Mouse (Mus musculus): ENCODE measurements around the gene Dpm2.
A peak's percentile ranks its signal among the peaks of the same experiment; 100 is the strongest.

Dpm2 gene

DNA sequence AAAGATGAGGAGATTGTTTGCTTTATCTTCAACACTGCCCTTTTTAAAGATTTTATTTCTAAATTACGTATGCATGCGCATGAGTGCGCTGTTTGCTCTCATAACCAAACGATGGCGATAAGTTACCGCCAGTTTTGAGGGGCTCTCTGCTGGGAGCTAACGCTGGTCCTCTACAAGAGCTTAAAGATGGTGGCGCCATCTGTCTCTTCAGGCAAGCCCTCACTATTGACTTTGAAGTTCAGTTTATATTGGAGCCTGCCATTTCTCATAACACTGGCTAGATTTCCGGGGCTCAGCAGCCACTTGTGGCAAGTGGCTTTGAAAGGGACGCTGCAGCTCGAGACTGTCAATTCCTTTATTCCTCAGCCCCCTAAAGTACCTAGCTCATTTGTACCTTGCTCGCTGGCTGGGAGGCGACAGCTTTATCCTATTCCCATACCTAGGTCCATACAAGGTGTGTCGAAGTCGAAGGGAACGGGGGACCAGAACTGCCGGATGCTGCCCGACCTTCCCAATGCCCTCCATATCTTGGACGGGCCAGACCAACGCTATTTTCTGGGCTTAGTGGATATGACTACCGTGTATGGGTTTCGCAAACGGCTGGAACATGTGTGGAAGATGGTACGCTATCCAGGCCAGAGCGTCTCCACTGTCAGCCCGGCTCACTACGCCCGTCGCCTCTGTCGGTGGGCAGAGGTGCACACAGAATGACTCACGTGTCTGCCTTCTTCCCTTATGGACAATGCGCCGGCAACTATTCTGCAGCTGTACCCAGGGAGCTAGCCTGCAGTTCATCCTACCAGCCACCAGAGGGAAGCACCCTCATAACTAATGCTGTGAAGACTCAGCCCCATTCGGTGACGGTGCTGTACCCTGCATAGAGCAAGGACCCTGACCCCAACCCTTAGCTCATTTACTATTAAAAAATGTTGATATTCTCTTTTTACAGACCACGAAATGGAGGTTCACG lies 12.5 kb downstream of the Dpm2 start:
- DNase-seq (ENCODE audit: low spot score in 2 of 2): peak; percentile 74 to 87

DNA sequence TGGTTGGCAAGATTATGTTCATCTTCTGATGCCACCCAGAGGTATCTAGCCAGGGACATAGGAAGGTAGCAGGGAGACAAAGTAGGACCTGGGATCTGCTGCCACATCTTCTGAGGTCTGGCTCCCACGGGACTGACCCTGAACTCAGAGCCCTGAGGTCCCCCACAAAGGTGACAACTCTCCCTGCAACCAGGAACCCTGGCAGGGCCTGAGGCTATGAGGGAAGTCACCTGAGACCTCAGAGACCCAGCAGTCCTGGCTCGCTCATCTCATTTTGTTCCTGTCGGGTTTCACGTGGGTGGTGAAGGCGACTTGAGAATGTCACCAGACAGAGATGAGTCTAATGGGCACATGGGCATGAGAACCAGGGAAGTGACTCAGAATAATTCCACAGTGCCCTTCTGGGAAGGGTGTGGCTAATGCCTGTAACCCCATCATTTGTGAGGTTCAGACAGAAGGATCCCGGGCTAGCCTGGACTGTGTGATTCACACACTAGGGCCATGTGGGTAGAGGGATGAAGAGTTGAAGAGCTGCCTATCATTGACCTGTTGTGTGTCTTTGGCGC lies 14.6 kb downstream of the Dpm2 start:
- no peak for DNase-seq (ENCODE audit: low spot score in 2 of 2)

DNA sequence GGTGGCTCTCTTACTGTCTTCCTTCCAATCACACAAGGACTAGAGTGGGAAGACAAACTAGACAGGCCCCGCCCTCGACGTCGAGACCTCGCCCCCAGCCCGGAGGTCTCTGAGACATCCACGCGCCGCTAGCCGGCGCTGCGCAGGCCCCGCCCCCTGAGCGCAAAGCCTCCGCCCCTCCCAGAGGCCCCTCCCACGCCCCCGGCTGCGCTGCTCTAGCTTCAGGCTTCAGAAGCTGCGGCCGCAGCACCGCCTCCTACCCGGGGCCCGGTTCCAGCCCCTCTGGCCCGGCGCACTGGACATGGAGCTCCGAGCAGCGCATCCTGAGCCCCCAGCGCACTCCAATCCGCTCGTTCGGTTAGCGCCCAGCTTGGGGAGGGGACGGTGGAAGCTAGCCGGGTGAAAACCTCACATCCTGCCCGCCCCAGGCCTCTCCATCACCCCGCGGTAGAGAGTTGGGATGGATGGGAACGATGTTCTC lies 16.3 kb downstream of the Dpm2 start, which contains the start of gene St6galnac4:
TSS of gene St6galnac4 (plus strand) at position 225 of the 481 bp plus-strand sequence.
- DNase-seq (ENCODE audit: low spot score in 2 of 2): peak; percentile 88 to 93

DNA sequence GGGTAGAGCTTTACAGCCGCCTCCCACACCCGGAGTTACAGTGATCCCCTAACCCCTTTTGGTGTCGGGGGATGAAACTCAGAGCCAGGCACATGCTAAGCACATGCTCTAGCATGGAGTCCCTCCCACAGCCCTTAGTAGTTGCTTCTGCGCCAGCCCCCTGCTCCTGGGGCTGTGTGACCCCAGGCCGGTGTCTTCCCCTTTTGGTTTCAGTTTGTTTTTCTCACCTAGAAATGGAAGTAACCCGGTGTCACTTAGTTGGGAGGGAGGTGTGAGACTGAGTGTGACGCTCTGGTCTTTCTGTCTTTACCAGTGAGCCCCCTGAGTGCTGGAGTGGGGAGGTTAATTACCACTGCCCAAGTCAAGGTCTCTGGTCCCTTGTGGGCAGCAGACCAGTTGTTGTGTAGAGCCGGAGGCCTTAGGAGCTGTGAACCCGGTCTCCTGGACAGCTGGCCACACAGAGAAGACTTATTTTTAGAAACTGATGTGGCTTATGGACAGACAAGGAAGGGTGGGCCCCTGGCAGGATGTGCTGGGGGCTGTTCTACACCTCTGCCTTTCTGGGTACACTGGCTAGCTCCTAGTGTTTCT lies 17.2 kb downstream of the Dpm2 start:
- peak; percentile 51 to 71 for DNase-seq (ENCODE audit: low spot score in 2 of 2)

DNA sequence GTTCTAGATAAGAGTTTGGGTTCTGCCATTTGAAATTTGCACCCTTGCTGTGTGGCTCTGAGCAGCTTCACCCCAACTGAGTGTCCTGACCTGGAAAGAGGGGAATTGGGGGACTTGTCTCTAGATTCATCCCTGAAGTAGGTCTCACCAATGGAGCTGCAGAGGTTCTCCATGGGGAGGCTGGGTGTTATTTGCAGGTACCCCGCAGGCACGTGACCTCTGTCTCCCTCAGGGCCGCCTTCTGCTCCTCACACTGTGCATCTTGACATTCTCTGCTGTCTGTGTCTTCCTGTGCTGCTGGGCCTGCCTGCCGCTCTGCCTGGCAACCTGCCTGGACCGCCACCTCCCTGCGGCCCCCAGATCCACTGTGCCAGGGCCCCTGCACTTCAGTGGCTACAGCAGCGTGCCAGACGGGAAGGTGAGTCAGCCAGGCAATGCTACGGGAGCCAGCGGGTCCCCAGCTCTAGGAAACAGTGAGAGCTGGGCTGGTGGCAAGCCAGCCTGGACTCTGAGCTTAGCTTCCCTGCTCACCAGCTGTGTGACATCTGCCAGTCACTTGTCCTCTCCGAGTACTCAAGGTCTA lies 18.6 kb downstream of the Dpm2 start:
- DNase-seq (ENCODE audit: low spot score in 2 of 2): no peak

DNA sequence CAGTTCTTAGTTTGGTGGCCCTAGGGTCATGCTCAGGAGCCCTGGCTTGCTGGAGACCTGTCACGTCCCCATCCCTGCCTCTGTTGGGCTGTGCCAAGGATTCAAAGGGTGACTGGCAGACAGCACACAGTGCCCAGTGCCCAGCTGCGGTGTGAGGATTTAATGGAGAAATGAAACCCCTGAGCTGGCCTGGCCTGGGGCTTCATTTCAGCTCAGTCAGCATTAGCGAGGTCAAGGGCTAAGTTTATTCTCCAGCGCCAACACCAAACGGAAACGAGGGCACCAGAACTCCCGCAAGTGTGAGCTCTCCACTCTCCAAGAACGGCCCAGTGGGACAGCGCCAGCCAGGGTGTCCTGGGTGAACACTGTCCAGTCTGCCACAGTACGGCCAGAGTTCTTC lies 19.6 kb downstream of the Dpm2 start:
- DNase-seq (ENCODE audit: low spot score in 2 of 2): no peak

DNA sequence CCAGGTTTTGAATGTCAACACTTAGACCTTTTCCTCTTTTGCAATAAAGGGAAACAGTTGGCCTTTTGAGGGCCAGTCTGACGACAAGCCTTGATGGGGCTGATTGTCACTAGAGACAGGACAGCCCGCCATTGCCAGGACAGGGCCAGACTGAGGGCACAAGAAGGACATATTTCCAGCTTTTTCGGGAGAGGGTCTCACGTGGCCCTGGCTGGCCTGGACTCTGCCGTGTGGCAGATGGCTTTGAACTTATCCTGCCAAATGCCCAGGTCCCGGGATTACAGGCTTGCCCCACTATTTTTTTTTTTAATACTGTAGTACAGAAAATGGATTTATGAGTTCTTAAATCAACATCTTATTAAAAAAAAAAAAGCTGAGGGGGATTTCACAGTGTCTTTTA lies 20.6 kb downstream of the Dpm2 start:
- DNase-seq (ENCODE audit: low spot score in 2 of 2): no peak

DNA sequence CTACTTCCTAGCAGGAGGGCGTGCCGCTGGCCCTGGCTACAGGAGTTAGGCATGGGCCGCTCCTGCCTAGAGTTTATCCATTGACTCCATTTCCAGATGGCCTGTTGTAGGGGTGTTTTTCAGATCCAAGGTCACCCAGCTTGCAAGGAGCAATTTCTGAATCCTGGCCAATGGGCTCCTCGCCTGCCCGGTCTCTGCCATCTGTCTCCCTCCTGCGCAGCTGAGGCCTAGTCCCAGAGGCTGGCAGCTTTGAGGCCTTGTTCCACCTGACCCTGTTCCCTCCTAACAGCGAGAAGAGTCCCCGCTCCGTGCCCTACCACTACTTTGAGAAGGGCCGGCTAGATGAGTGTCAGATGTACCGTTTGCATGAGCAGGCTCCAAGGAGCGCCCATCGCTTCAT lies 26.1 kb downstream of the Dpm2 start:
- DNase-seq (ENCODE audit: low spot score in 2 of 2): no peak

DNA sequence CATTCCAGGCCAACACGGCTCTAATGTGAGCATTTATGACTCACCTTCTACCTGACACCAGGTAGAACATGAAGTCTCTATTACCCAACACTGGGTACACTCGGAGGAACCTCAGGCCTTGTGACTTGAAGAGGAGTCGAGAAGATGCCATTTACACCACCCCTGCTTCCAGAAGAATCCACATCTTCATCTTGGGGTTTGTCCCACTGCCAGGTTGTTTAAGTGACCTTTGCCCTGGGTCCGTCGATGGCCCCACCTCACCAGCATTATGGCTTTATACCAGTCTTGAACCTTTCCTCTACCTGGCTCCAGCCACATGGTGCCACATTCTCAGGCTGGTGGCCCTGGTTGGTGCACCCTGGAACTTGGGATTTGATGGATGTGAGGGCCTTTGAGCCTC lies 26.6 kb downstream of the Dpm2 start:
- DNase-seq (ENCODE audit: low spot score in 2 of 2): no peak

DNA sequence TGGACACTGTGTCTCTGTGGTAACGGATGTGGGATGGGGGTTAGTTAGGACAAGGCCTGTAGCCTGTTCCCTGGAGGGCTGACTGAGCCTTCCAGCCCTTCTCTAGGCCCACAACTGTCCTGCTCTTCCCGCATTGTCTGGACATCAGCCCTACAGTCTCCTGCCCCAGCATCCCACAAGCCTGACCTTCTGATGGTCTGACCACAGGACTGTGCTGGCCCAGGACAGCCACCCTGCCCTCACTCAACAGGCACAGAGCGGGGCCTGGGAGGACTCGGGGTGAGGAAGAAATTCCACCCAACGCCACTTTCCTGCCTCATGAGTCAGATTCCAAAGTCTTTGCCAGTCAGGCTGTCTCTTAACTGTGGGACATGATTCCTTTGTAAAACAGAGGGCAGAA lies 27.0 kb downstream of the Dpm2 start:
- no peak for DNase-seq (ENCODE audit: low spot score in 2 of 2)

DNA sequence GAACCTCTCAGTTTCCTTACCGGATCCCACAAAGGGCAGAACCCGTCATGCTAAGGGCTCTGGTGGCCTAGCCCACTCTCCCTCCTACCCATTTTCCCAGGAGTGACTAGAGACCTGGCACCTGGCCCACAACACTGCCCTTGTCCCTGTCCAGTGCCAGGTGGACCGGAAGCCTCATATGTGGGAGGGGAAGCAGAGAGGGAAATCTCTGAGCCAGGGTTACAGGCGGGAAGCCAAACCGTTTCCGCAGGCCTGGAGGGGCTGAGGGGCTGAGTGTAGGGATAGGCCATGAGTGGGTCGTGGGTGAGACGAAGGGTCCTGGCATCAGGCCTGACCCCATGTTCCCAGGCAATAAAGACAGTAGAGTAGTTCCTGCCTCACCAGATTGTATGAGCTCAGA lies 27.8 kb downstream of the Dpm2 start:
- no peak for DNase-seq (ENCODE audit: low spot score in 2 of 2)

DNA sequence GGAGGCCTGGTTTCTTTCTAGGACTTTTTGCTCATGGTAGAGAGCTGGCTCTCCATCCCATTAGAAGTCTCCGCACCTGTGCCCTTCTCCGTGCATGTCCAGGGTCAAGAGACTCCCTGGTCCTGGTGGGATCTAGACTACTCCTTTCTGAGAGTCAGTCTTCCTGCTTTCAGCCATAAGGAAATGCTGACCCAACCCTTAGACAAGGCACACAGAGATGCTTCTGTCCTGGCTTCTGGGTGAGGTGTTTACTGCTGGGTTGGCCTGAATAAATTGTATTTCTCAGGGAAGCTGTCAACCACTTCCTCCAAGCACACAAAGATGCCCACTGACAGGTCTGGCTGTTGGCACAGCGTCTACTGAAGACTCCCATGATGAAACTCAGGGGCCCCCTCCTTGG lies 28.8 kb downstream of the Dpm2 start, which contains the start of gene St6galnac6:
TSS of gene St6galnac6 (plus strand) at position 301 of the 400 bp plus-strand sequence.
- no peak for DNase-seq (ENCODE audit: low spot score in 2 of 2)

DNA sequence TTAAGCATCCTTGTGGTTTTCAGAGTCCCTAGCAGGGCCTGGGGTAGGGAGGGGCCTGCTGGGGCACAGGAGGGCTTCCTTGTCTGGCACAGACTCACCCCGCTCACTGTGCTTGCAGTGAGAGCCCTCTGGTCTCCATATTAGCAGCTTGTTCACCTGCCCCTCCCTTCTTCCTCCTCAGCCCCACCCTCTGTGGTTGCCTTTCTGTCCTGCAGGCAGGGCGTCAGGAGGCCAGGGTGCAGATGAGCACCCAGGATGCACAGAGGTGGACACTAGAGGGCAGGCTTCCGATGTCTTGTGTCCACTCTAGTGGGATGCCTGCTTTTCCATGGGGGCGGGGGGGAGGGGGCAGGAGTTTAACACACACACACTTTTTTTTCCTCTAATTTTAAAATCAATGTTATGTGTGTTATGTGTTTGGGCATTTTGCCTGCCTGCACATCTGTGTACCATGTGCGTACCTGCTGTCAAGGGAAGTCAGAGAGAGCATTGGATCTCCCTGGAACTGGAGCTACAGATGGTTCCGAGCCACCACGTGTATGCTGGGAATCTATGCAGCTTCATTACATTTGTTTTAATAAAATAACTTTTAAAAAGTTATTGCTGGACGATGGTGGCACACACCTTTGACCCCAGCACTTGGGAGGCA lies 30.9 kb downstream of the Dpm2 start:
- DNase-seq (ENCODE audit: low spot score in 2 of 2): peak; percentile 65 to 79

DNA sequence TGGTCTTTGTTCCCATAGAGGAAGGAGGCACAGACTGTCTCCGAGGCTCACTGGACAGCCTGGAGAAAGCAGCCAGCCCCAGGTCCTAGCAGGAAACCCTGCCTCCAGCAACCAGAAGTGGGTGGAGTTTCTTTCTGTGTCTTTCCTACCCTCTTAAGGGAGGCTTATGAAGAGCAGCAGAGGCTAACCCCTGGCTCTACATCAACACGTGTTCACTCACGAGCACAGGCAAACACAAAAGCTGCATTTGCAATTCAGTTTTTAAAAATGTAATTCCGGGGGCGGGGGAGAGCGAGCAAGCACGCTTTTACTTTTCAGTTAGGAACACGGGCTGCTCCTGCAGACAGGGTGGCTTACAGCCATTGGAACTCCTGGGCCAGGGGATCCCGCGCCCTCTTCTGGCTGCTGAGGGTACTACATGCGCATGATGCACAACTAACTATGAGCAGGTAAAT lies 32.0 kb downstream of the Dpm2 start:
- DNase-seq (ENCODE audit: low spot score in 2 of 2): peak; percentile 88 to 98

DNA sequence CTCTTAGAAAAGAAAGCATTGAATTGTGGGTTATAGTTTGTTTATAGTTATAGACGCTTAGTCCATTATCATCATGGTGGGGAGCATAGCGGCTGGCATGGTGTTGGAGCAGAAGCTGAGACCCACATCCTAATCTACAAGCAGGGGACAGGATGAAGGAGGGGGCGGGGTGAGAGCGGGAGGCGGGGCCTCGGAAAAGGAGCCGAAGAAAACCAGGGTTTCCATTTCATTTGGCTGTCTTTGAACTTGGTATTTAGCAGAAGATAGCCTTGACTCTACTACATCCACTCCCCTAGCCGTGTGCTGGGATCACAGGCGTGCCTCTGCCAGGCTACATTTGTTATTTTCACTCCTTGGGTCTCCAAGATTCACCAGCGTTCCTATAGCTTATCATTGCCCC lies 34.0 kb downstream of the Dpm2 start:
- DNase-seq (ENCODE audit: low spot score in 2 of 2): no peak

DNA sequence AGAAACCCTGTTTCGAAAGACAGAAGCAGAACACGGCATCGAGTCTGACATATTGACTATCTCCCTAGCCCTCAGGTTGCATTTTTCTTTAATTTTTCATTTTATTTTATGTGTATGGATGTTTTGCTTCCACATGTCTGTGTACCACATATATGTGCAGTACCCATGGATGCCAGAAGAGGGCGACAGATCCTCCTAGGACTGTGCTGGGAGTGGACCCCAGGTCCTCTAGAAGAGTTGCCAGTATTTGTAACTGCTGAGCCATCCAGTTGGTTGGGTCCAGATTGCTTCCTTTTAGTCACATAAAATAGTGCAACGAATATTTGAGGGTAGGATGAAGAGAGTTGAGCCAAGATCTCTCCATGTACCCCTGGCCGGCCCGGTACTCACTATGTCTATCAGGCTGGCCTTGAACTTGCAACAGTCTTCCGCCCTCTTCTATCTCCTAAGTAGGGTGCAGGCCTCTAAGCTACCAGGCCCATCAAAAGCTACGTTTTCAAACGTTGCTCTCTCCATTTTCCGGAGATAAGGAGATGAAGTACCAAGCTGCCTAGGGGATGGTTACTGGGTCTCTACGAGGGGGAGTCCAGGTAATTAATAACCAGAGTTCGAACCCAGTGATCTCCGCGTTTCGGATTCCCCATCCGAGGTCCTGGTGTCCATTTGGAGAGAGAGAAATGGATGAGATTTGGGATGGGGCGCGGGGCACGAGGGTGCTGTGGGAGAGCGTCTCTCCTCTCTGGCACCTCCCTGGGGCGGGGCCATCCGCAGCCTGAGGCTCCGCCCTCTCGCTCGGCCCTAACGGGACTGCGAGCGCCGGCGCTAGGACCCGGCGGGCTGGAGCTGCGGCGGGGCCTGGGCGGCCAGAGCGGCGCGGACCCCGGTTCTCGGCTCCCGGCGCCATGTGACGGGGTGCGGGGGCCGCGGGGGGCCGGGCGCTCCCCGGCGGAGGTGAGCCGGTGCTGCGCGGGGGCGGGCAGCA lies 35.8 kb downstream of the Dpm2 start:
- DNase-seq (ENCODE audit: low spot score in 2 of 2): peak; percentile 89 to 92

DNA sequence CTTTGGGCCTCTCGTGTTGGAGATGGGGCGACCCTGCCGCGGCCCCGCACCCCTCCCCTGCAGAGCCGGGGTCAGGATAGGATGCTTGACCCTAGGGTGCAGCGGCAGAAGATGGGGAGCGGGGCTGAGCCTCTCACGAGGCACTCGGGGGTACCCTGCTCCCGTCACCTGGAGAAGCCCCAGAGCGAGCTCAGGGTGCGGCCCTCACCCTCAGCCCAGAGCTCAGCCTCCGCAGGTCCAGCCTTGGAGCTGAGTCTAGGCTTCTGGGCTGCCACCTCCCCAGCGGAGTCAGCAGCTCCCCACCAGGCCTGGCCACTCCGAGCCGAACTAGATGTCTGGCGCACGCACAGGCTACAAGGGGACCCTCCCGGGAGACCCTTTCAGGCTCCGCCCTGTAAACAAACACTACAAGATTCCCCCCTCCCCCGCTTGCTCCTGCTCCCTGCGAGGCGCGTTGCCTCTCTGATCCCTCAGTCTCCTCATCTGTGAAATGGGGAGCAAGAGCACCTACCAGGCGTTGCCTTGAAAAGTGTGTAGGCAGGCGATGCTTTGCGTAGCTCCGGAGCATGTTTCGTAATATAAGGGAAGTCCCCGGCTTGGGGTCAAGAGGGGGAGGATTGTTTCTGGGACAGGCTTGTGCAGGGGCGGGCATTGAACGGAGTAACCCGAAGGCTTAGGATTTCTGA lies 36.7 kb downstream of the Dpm2 start:
- DNase-seq (ENCODE audit: low spot score in 2 of 2): peak; percentile 49 to 78

DNA sequence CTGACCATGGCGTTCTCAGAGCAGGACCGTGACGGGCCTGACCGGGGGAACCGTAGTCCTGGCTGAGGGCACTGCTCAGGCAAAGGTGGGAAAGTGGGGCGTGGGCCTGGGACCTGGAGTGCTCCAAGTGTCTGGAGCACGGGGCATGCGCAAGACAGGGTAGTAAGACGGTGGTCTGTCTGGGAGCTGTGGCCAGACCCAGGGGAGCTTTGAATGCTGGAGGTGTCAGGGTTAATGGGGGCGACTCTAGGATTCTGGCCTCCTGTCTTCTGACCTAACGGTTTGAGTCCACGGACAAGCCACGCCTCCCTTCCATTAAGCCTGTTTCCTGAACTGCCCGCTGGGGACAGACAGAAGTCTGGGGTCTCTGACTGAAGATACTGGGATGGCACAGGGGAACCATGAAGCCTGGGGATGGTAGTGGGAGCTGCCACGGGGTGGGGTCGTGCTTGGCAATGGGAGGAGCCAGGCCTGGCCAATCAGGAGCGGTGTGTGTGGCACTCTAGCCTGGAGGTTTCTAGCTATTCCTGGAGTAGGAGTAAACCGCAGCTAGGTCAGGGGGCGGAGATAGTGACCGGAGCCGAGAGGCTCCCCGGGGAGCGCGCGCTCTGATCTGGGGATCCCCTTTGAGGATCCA lies 37.6 kb downstream of the Dpm2 start:
- DNase-seq (ENCODE audit: low spot score in 2 of 2): peak; percentile 67 to 79

DNA sequence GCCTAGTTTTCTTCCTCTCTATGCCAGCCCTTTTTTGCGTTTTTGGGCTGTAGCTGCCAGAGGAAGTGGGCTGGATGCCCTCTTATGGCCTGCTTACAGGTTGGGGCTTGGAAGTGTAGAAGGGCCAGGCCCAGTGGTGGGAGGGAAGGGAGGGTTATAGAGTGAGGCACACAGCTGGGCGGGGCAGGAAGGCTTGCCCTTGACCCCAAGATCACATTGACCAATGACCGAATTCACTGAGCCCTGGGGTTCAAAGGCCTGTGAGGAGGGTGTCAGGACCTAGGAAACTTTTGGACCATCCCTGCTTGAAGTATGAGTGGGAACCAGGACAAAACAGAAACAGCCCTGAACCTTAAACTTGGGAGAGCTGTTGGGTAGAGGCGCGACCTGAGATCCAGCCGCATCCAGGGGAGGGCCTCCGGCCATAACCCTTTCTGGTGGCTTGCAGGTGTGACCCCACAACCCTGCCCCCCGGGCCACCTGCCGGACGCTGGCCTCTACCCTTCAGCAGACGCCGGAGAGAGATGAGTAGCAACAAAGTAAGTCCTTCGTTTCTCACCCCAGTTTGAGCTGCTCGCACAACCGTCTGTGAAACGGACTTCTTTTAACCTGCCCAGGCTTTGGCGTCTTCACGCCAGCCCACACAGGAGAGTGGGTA lies 38.2 kb downstream of the Dpm2 start:
- no peak for DNase-seq (ENCODE audit: low spot score in 2 of 2)
